Mouse (Mus musculus) ES-E14 (cell line): Measurements from ENCODE around the gene 2810004N23Rik. TPM values are rescaled to one million over a fixed set of nuclear protein-coding genes. Genes with fewer than 3 reads are reported as not detected.

Source experiments
- DNase-seq: peaks from one replicate; pipeline ENCODE4 v3.0.0-alpha.2; 2013; ENCODE audit warnings: low read depth, low spot score
- H3K27ac ChIP-seq: 2 replicates; pipeline ENCODE4 v1.5.1; 2012; ENCODE audit warnings: low read depth, mild to moderate bottlenecking, low read length, moderate library complexity, mixed read lengths; ENCODE audit not compliant: poor library complexity, insufficient read depth, severe bottlenecking
- H3K36me3 ChIP-seq: 2 replicates; pipeline ENCODE4 v1.6.1; 2012; ENCODE audit warnings: mild to moderate bottlenecking, low read length, moderate library complexity, mixed read lengths; ENCODE audit not compliant: control insufficient read depth, poor library complexity, insufficient read depth, severe bottlenecking
- H3K4me1 ChIP-seq, 2 experiments: fragments of 150-350 bp in 1 of 2; sonication (generic) in 1 of 2; 2 replicates each; pipeline ENCODE4 v1.6.1; 2012; ENCODE audit warnings: low read length in 2 of 2, mild to moderate bottlenecking in 1 of 2, mixed read lengths in 1 of 2; ENCODE audit not compliant: control insufficient read depth in 2 of 2, insufficient read depth in 2 of 2, poor library complexity in 1 of 2
- H3K4me3 ChIP-seq, 2 experiments: fragments of 150-350 bp in 1 of 2; sonication (generic) in 1 of 2; 2 replicates each; pipeline ENCODE4 v1.5.1; 2012; ENCODE audit warnings: low read length in 2 of 2, low read depth in 1 of 2, mild to moderate bottlenecking in 1 of 2, mixed read lengths in 1 of 2; ENCODE audit not compliant: insufficient read depth in 1 of 2, poor library complexity in 1 of 2, severe bottlenecking in 1 of 2
- H3K9ac ChIP-seq: 2 replicates; pipeline ENCODE4 v1.6.1; 2012; ENCODE audit warnings: low read depth, mild to moderate bottlenecking, low read length, mixed read lengths; ENCODE audit not compliant: poor library complexity, insufficient read depth, severe bottlenecking
- H3K9me3 ChIP-seq: fragments of 150-350 bp; sonication (generic); 2 replicates; pipeline ENCODE4 v1.6.1; 2012; ENCODE audit warnings: low read depth, mild to moderate bottlenecking, low read length; ENCODE audit not compliant: control insufficient read depth, insufficient read depth
- CHD2 ChIP-seq: IDR thresholded peaks from 2 replicates; pipeline ENCODE4 v1.6.1; 2014; ENCODE audit warnings: mild to moderate bottlenecking, low read depth, low read length, inconsistent platforms
- HCFC1 ChIP-seq: IDR thresholded peaks from 2 replicates; pipeline ENCODE4 v1.6.1; 2012; ENCODE audit warnings: low read length, inconsistent platforms, borderline replicate concordance; ENCODE audit not compliant: insufficient read depth
- MAFK ChIP-seq: IDR thresholded peaks from 2 replicates; pipeline ENCODE4 v1.6.1; 2014; ENCODE audit warnings: mild to moderate bottlenecking, low read depth, low read length, inconsistent platforms; ENCODE audit not compliant: insufficient read depth
- ZC3H11A ChIP-seq: IDR thresholded peaks from 2 replicates; pipeline ENCODE4 v1.6.1; 2012; ENCODE audit warnings: low read depth, mild to moderate bottlenecking, inconsistent platforms, low read length, borderline replicate concordance
- ZNF384 ChIP-seq: IDR thresholded peaks from 2 replicates; pipeline ENCODE4 v1.6.1; 2012; ENCODE audit warnings: low read depth, low read length, inconsistent platforms
- in situ Hi-C, 2 experiments: fragments of 600-800 bp; cut with MboI; formaldehyde crosslinking; loops; one replicate each; pipeline ENCODE4 v1.15.1; 2025; ENCODE audit warnings: low sequenced_read_pairs in 2 of 2, inconsistent platforms in 1 of 2; ENCODE audit not compliant: unreplicated experiment in 2 of 2
- total RNA-seq: library from RNA; depleted of rRNA; stranded (reverse); fragments of 300-350 nt; gene quantifications from 2 replicates; pipeline ENCODE4 v1.2.3, GENCODE M21; 2012

Gene 2810004N23Rik
- total RNA-seq, 1 experiment, result 83.6 TPM

- Histone ChIP-seq H3K9ac (peak overlapping the region; percentile 59), H3K4me3 (peak overlapping the region; percentile 69 to 77), H3K36me3 (no peaks in the 10 kb centered on the region), H3K27ac (no peak overlapping the region), H3K4me1 (peaks cover 0 to 10% of the 10 kb centered on the region in 2 experiments; a peak in 1 of 4 replicates), H3K9me3 (no peaks in the 10 kb centered on the region)
- in situ Hi-C loops, result no loop called here
- no peak for TF ChIP-seq CHD2
- TF ChIP-seq ZC3H11A, result no peak
- no peak for DNase-seq
These were observed 69.0 kb downstream of the 2810004N23Rik start for GRCm38 (mm10) chr8:124793661-124794485.

GRCm38 (mm10) chr8:124793172-124793651 lies 69.7 kb downstream of the 2810004N23Rik start:
- Histone ChIP-seq H3K9ac (peak overlapping the region; percentile 75), H3K9me3 (no peaks in the 10 kb centered on the region), H3K36me3 (no peaks in the 10 kb centered on the region), H3K27ac (peak overlapping the region; percentile 41; the same call in 1 of the 2 replicates), H3K4me1 (peaks cover 0 to 4% of the 10 kb centered on the region in 2 experiments; a peak in 1 of 4 replicates), H3K4me3 (peak overlapping the region; percentile 77 to 89)
- in situ Hi-C loops, result no loop called here
- DNase-seq, result peak; percentile 69
- TF ChIP-seq ZC3H11A (no peak), MAFK (no peak), HCFC1 (no peak), ZNF384 (no peak), CHD2 (no peak)

GRCm38 (mm10) chr8:124792708-124793107 lies 70.2 kb downstream of the 2810004N23Rik start, which contains the start of gene Trim67:
Gene Trim67 (plus strand): TSS chr8:124793092.
- Histone ChIP-seq H3K9ac (peak within 1 kb of the TSS; percentile 75), H3K9me3 (no peaks in the 10 kb centered on the region), H3K36me3 (no peaks in the 10 kb centered on the region), H3K27ac (peak within 1 kb of the TSS; percentile 41; the same call in 1 of the 2 replicates), H3K4me1 (peaks cover 0 to 3% of the 10 kb centered on the region in 2 experiments; a peak in 1 of 4 replicates), H3K4me3 (peak within 1 kb of the TSS; percentile 77 to 89)
- in situ Hi-C loops, result no loop called here
- no peak for TF ChIP-seq ZNF384
- no peak for TF ChIP-seq HCFC1
- no peak for TF ChIP-seq MAFK
- TF ChIP-seq CHD2, result no peak
- DNase-seq, result peak; percentile 59

- Histone ChIP-seq H3K36me3 (no peaks in the 10 kb centered on the region), H3K27ac (no peak overlapping the region), H3K4me1 (peaks cover 0 to 3% of the 10 kb centered on the region in 2 experiments; a peak in 1 of 4 replicates), H3K9me3 (no peaks in the 10 kb centered on the region), H3K4me3 (peak overlapping the region; percentile 77 to 89), H3K9ac (peak overlapping the region; percentile 62)
- TF ChIP-seq ZNF384 (no peak), HCFC1 (0 out of 2 replicates have a peak, but pooled peaks have one; percentile 23)
- in situ Hi-C loops, result no loop called here
- peak; percentile 17 for DNase-seq
These were observed 70.7 kb downstream of the 2810004N23Rik start for GRCm38 (mm10) chr8:124792186-124792585.
